Mouse (Mus musculus): ENCODE results near the gene Irak4.

Irak4 gene

DNA sequence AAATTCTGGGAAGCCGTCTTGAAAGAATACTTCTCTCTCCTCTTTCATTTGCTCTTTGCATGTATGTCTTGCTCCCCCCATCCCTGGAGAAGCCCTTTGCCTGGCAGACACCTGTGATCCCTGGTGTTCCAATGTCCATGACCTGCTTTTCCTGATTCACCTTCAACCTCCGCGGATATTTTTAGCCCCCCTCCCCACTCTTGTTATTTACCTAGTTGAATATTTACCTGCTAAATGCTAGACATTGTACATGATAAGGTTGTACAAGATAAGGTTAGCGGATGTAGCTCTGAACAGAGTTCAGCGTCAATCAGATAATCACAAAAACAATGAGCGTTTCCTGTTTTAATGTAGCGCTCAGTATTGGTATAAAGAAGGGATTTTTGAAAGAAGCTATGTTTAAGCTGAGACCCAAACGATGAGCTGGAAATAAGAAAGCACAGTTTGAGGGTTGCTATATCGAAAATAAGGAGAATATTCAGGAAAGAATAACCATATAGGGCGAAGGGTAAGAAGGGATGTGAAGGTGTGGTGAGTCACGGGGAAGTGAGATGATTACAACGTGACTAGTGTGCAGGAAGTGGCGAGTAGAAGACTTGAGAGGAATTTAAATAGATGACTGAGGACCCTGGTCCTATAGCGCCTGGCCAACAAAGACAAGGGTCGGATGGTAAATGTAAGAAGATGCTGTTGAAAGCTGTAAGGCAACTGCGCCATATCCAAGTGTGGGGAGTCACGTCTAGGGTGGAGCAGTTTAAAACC lies 15.6 kb downstream of the Irak4 start:
- DNase-seq (ENCODE audit: extremely low spot score) = no peak

GRCm38 (mm10) chr15:94564909-94565308 lies 21.5 kb downstream of the Irak4 start:
- no peak for DNase-seq (ENCODE audit: extremely low spot score)

DNA sequence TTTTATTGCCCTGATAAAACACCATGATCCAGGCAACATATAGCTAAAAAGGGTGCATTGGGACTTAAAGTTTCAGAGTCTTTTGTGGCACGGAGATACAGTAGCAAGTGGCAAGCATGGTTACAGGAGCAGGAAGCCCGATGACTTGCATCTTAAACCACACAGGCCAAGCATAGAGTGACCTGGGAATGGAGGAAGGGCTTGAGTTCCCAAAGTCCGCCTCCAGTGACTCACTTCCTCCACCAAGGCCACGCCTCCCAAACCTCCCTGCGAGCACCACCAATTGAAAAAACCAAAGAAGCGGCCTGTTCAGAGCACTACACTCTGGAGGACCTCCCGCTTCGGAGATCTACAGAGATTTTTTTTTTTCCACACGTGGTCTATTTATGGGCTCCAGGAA lies 22.4 kb downstream of the Irak4 start:
- DNase-seq (ENCODE audit: extremely low spot score) = no peak

- no peak for DNase-seq (ENCODE audit: extremely low spot score)
These were observed 25.2 kb downstream of the Irak4 start for GRCm38 (mm10) chr15:94568496-94569182.

DNA sequence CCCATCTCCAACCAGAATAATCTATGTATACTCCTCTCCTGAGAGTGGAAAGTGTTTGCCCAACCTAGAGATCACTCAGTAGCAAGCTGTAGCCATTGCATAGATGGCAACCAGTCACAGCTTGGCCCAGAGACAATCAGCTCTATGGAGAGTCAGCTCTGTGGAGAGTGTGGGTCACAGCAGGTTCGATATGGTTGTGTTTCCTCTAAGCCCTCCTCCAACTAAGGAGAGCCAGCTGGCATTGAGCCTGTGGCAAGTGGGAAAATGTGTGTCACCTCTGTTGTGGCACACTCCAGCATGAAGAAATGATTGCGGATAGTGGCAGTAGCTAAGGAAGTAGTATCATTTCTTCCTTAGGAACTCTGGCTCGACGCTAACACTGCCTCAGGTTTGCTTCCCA lies 28.1 kb downstream of the Irak4 start:
- DNase-seq (ENCODE audit: extremely low spot score) = no peak

GRCm38 (mm10) chr15:94572746-94573145 lies 29.3 kb downstream of the Irak4 start:
- DNase-seq (ENCODE audit: extremely low spot score) = no peak

GRCm38 (mm10) chr15:94574566-94575268 lies 31.3 kb downstream of the Irak4 start:
- DNase-seq (ENCODE audit: extremely low spot score) = no peak

- no peak for DNase-seq (ENCODE audit: extremely low spot score)
These were observed 38.7 kb downstream of the Irak4 start for GRCm38 (mm10) chr15:94582000-94582593.

DNA sequence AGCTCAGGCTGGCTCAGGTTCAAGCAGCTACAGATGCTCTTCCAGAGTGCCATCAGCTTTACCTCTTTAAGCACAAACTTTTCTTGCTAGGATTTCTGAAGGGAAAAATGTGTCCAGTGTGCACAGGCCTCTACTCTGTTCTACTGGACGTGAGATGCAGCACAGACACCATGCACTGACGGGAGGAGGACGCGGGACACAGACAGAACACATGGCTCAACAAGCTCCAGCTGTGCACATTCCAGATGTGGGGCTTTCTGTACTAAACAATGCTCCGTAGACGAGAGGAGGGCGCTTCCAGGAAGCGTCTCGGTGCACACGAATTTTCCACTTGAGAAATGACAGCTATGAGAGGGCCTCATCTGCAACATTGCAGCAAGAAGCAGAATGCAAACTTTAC lies 39.7 kb downstream of the Irak4 start:
- no peak for DNase-seq (ENCODE audit: extremely low spot score)

GRCm38 (mm10) chr15:94584738-94585137 lies 41.3 kb downstream of the Irak4 start:
- no peak for DNase-seq (ENCODE audit: extremely low spot score)

GRCm38 (mm10) chr15:94587826-94588715 lies 44.6 kb downstream of the Irak4 start:
- DNase-seq (ENCODE audit: extremely low spot score) = no peak

- DNase-seq (ENCODE audit: extremely low spot score) = peak; percentile 99
These were observed 46.0 kb downstream of the Irak4 start, which contains the start of gene Twf1 for GRCm38 (mm10) chr15:94589219-94590075. TSS of gene Twf1 (minus strand) at chr15:94589889.

- no peak for DNase-seq (ENCODE audit: extremely low spot score)
These were observed 46.6 kb downstream of the Irak4 start for GRCm38 (mm10) chr15:94590083-94590482.

- no peak for DNase-seq (ENCODE audit: extremely low spot score)
These were observed 47.9 kb downstream of the Irak4 start for GRCm38 (mm10) chr15:94591356-94591755.

- no peak for DNase-seq (ENCODE audit: extremely low spot score)
These were observed 50.1 kb downstream of the Irak4 start for GRCm38 (mm10) chr15:94593586-94593985.

- no peak for DNase-seq (ENCODE audit: extremely low spot score)
These were observed 56.8 kb downstream of the Irak4 start for GRCm38 (mm10) chr15:94600145-94600707.

DNA sequence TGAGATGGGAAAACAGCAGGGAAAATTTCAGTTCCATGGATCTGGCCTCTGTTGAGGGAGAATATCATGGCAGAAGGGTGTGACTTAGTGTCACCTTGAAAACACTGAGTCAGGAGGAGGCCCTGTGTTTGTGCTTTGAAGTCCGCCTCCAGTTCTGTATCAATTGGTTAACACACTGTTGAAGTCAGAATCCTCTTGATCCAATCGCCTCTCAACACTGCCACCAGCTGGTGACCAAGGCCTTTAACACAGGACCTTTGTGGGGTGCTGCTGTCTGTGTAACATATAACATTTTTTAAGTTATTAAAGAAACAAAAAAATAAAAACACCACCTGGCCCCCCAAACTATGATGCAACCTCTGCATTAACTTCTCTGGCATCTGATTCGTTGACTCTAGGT lies 57.9 kb downstream of the Irak4 start:
- DNase-seq (ENCODE audit: extremely low spot score) = no peak

GRCm38 (mm10) chr15:94602441-94602840 lies 59.0 kb downstream of the Irak4 start:
- DNase-seq (ENCODE audit: extremely low spot score) = no peak

DNA sequence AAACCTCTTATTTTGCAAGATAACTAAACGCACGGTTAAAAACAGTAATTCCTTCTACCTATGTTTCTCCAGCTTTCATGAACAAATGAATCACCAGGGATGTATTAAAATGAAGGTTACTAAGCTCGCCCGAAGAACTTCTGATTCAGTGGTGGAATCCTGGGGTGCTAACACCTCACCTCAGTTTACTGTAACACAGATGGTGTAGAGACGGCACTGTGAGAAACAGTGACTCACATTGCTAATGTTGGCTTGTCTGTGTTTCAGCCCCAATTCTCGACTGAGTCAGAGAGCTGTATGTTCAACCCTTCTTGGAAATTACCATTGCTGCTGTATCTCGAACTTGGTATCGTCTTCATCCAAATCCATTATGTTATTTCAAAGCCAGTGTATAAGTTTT lies 64.3 kb downstream of the Irak4 start:
- DNase-seq (ENCODE audit: extremely low spot score) = no peak

- no peak for DNase-seq (ENCODE audit: extremely low spot score)
These were observed 72.6 kb downstream of the Irak4 start for GRCm38 (mm10) chr15:94616036-94616435.

All from embryo, embryonic 9.5 days (tissue).